15 mouse cellular contexts compared by ENCODE assay signal in genomic region chr8:88793324-88793722, GRCm38 (mm10).
DNase-seq lines count a peak whose midpoint lies in the region; ATAC-seq and TF ChIP-seq lines count a peak whose summit lies in the region.
"Had no signal": no experiment of that assay in that cellular context is flagged by ENCODE, and none has a peak within 500 bp of the region (broad histone marks: within the 10 kb centered on the region; RNA-seq: fewer than 3 reads in every experiment).

No protein-coding gene starts in this region.

- H3K27ac ChIP-seq in stomach, embryonic 15.5 days, result peak overlapping the region; percentile 40; the same call in 1 of the 2 replicates
- no peak overlapping the region for H3K27ac ChIP-seq in stomach, postnatal 0 days (replicated peaks)
- peak overlapping the region; percentile 73; the same call in 1 of the 2 replicates for H3K27ac ChIP-seq in forebrain, embryonic 12.5 days
- no peak overlapping the region for H3K27ac ChIP-seq in hindbrain, embryonic 16.5 days (ENCODE audit: low read depth, low read length)
- peak overlapping the region; percentile 95 for H3K27ac ChIP-seq in olfactory bulb, adult 2 months (ENCODE audit: insufficient read depth, low read depth, low read length)
- H3K27ac ChIP-seq: limb, embryonic 12.5 days; macrophage had no signal

- DNase-seq in stomach, postnatal 0 days (ENCODE audit: low spot score), result no peak
- DNase-seq in cerebellum, postnatal 4 days (ENCODE audit: low spot score in 2 of 2), result no peak
- no peak for DNase-seq in gastrocnemius, postnatal 25 days
- DNase-seq: cerebellum, adult 11-12 months; layer of hippocampus, postnatal 36 days; lung, adult 18-20 months; thymus, postnatal 36 days had no signal

- 85% methylated on average over 9 of the region's 9 CpGs for WGBS in stomach, embryonic 15.5 days
- WGBS in stomach, postnatal 0 days, result 81% methylated on average over 9 of the region's 9 CpGs
- WGBS in forebrain, embryonic 12.5 days, result 66% methylated on average over 9 of the region's 9 CpGs
- WGBS in hindbrain, embryonic 16.5 days, result 55% methylated on average over 9 of the region's 9 CpGs
- 61% methylated on average over 9 of the region's 9 CpGs for WGBS in olfactory bulb, adult 2 months

- H3K9me3 ChIP-seq in stomach, embryonic 15.5 days, result no peaks in the 10 kb centered on the region
- H3K9me3 ChIP-seq in stomach, postnatal 0 days (ENCODE audit: control insufficient read depth, low read length), result no peaks in the 10 kb centered on the region
- H3K9me3 ChIP-seq in forebrain, embryonic 12.5 days, result no peaks in the 10 kb centered on the region
- H3K9me3 ChIP-seq in hindbrain, embryonic 16.5 days (ENCODE audit: control insufficient read depth, low read length), result no peaks in the 10 kb centered on the region
- H3K9me3 ChIP-seq: limb, embryonic 12.5 days had no signal

- H3K4me3 ChIP-seq in stomach, embryonic 15.5 days (replicated peaks), result no peak overlapping the region
- H3K4me3 ChIP-seq in stomach, postnatal 0 days (ENCODE audit: low read depth, low read length), result no peak overlapping the region
- H3K4me3 ChIP-seq in forebrain, embryonic 12.5 days (replicated peaks), result no peak overlapping the region
- H3K4me3 ChIP-seq in hindbrain, embryonic 16.5 days (ENCODE audit: low read length), result no peak overlapping the region
- no peak overlapping the region for H3K4me3 ChIP-seq in olfactory bulb, adult 2 months (ENCODE audit: insufficient read depth, low read depth, low read length)
- H3K4me3 ChIP-seq: limb, embryonic 12.5 days had no signal

- TF ChIP-seq EP300 in stomach, postnatal 0 days (optimal IDR thresholded peaks at IDR 0.05), result no peak

- H3K4me2 ChIP-seq in stomach, embryonic 15.5 days, result no peak overlapping the region
- H3K4me2 ChIP-seq in stomach, postnatal 0 days (replicated peaks; ENCODE audit: low read depth), result no peak overlapping the region
- peak overlapping the region; percentile 27 for H3K4me2 ChIP-seq in forebrain, embryonic 12.5 days
- peak overlapping the region; percentile 20; the same call in 1 of the 2 replicates for H3K4me2 ChIP-seq in hindbrain, embryonic 16.5 days (ENCODE audit: low read length)
- H3K4me2 ChIP-seq: limb, embryonic 12.5 days had no signal

- no peaks in the 10 kb centered on the region for H3K4me1 ChIP-seq in stomach, embryonic 15.5 days
- H3K4me1 ChIP-seq in stomach, postnatal 0 days (replicated peaks; ENCODE audit: control insufficient read depth, insufficient read depth), result 0 out of 2 replicates have a peak, but pooled peaks cover 3% of the 10 kb centered on the region
- H3K4me1 ChIP-seq in forebrain, embryonic 12.5 days, result peaks cover 26% of the 10 kb centered on the region
- H3K4me1 ChIP-seq in hindbrain, embryonic 16.5 days (ENCODE audit: control insufficient read depth, insufficient read depth, low read depth, low read length), result peaks cover 9% of the 10 kb centered on the region
- H3K4me1 ChIP-seq in olfactory bulb, adult 2 months (ENCODE audit: control insufficient read depth, insufficient read depth, low read length), result peaks cover 29% of the 10 kb centered on the region

- TF ChIP-seq POLR2A in olfactory bulb, adult 2 months (IDR thresholded peaks at IDR 0.05; ENCODE audit: insufficient read depth, low read depth, low read length), result no peak

- no peaks in the 10 kb centered on the region for H3K36me3 ChIP-seq in stomach, embryonic 15.5 days
- no peaks in the 10 kb centered on the region for H3K36me3 ChIP-seq in stomach, postnatal 0 days (ENCODE audit: control insufficient read depth, insufficient read depth, low read length)
- H3K36me3 ChIP-seq in forebrain, embryonic 12.5 days (replicated peaks), result no peaks in the 10 kb centered on the region
- no peaks in the 10 kb centered on the region for H3K36me3 ChIP-seq in hindbrain, embryonic 16.5 days (ENCODE audit: control insufficient read depth, insufficient read depth, low read length)
- H3K36me3 ChIP-seq: limb, embryonic 12.5 days had no signal

- TF ChIP-seq CTCF in stomach, postnatal 0 days (IDR thresholded peaks at IDR 0.05; ENCODE audit: low read depth), result no peak
- TF ChIP-seq CTCF in olfactory bulb, adult 2 months (IDR thresholded peaks at IDR 0.05; ENCODE audit: insufficient read depth, low read depth, low read length), result no peak

- H3K9ac ChIP-seq in stomach, embryonic 15.5 days, result no peak overlapping the region
- no peak overlapping the region for H3K9ac ChIP-seq in stomach, postnatal 0 days (ENCODE audit: low read length)
- H3K9ac ChIP-seq in forebrain, embryonic 12.5 days, result no peak overlapping the region
- H3K9ac ChIP-seq in hindbrain, embryonic 16.5 days (ENCODE audit: low read depth, low read length), result no peak overlapping the region
- H3K9ac ChIP-seq: limb, embryonic 12.5 days had no signal

- ATAC-seq in stomach, embryonic 15.5 days (ENCODE audit: insufficient read depth, low FRiP score, low read depth), result no peak
- ATAC-seq in stomach, postnatal 0 days (ENCODE audit: low FRiP score, low TSS enrichment), result no peak
- ATAC-seq in forebrain, embryonic 12.5 days (ENCODE audit: low FRiP score), result peak; percentile 55; the same call in 1 of the 2 replicates
- ATAC-seq in hindbrain, embryonic 16.5 days, result 0 out of 2 replicates have a peak, but pooled peaks have one; percentile 40
- ATAC-seq: activated CD4-positive, CD25-positive, alpha-beta regulatory T cell, adult 4 months; CD4-positive, CD25-positive, alpha-beta regulatory T cell, adult 4 months had no signal

- no peaks in the 10 kb centered on the region for H3K27me3 ChIP-seq in stomach, embryonic 15.5 days (replicated peaks)
- no peaks in the 10 kb centered on the region for H3K27me3 ChIP-seq in stomach, postnatal 0 days (ENCODE audit: control insufficient read depth, insufficient read depth, low read length)
- H3K27me3 ChIP-seq in forebrain, embryonic 12.5 days, result peaks cover 3% of the 10 kb centered on the region; the same call in 1 of the 2 replicates
- no peaks in the 10 kb centered on the region for H3K27me3 ChIP-seq in hindbrain, embryonic 16.5 days (replicated peaks; ENCODE audit: control insufficient read depth, insufficient read depth, low read length)
- H3K27me3 ChIP-seq: limb, embryonic 12.5 days had no signal

Comparison
In these comparisons a context has a peak if more than half of its experiments do, and no peak if none do; other contexts are left out.
1. H3K27ac ChIP-seq: peak in stomach, embryonic 15.5 days (single experiment), forebrain, embryonic 12.5 days (single experiment) and olfactory bulb, adult 2 months (single experiment); none in stomach, postnatal 0 days (single experiment) and hindbrain, embryonic 16.5 days (single experiment).
2. ATAC-seq: peak in forebrain, embryonic 12.5 days (single experiment) and hindbrain, embryonic 16.5 days (single experiment); none in stomach, embryonic 15.5 days (single experiment) and stomach, postnatal 0 days (single experiment).
3. H3K4me2 ChIP-seq: peak in forebrain, embryonic 12.5 days (single experiment) and hindbrain, embryonic 16.5 days (single experiment); none in stomach, embryonic 15.5 days (single experiment) and stomach, postnatal 0 days (single experiment).